Mouse (Mus musculus) CH12.LX (cell line): ENCODE data around the gene Zfp867. TPM values are rescaled to one million over a fixed set of nuclear protein-coding genes. Genes with fewer than 3 reads are reported as not detected.

ENCODE experiments used
- DNase-seq: peaks from one replicate; pipeline ENCODE4 v3.0.0-alpha.2; 2013; ENCODE audit errors: extremely low read depth
- H3K27ac ChIP-seq: 2 replicates; pipeline ENCODE4 v1.5.1; 2012; ENCODE audit warnings: low read depth, mild to moderate bottlenecking, control low read depth, moderate library complexity; ENCODE audit not compliant: insufficient read depth
- H3K27me3 ChIP-seq: replicated peaks from 2 replicates; pipeline ENCODE3; 2012; ENCODE audit warnings: inconsistent platforms
- H3K36me3 ChIP-seq, 2 experiments: replicated peaks in 1 of 2; 2 replicates each; pipeline versions ENCODE3 to v1.6.1; 2012; ENCODE audit warnings: inconsistent platforms in 1 of 2, low read length in 1 of 2, mild to moderate bottlenecking in 1 of 2, mixed read lengths in 1 of 2, moderate library complexity in 1 of 2; ENCODE audit not compliant: control insufficient read depth in 1 of 2, insufficient read depth in 1 of 2
- H3K4me1 ChIP-seq, 2 experiments: 2 replicates each; pipeline ENCODE4 v1.6.1; 2012; ENCODE audit warnings: inconsistent platforms in 1 of 2, moderate library complexity in 1 of 2; ENCODE audit not compliant: insufficient read depth in 2 of 2, control insufficient read depth in 1 of 2
- H3K4me2 ChIP-seq: 2 replicates; pipeline ENCODE4 v1.6.1; 2012; ENCODE audit warnings: low read depth, mild to moderate bottlenecking, control low read depth; ENCODE audit not compliant: poor library complexity, insufficient read depth, severe bottlenecking
- H3K4me3 ChIP-seq, 3 experiments: fragments of 150-350 bp in 1 of 3; sonication (generic) in 1 of 3; replicated peaks in 1 of 3; 2 replicates each; pipeline versions ENCODE3 to v1.5.1; 2011 to 2012; ENCODE audit warnings: low read depth in 2 of 3, low read length in 2 of 3, mild to moderate bottlenecking in 2 of 3, moderate library complexity in 2 of 3, control low read depth in 1 of 3, improper control_type of control experiment in 1 of 3, inconsistent platforms in 1 of 3, mixed read lengths in 1 of 3; ENCODE audit not compliant: poor library complexity in 1 of 3
- H3K79me2 ChIP-seq: replicated peaks from 2 replicates; pipeline ENCODE4 v1.6.1; 2012; ENCODE audit warnings: mild to moderate bottlenecking, moderate library complexity; ENCODE audit not compliant: control insufficient read depth, poor library complexity, insufficient read depth, severe bottlenecking; ENCODE audit errors: extremely low read depth
- H3K9ac ChIP-seq: 2 replicates; pipeline ENCODE4 v1.6.1; 2012; ENCODE audit warnings: low read depth, mild to moderate bottlenecking, control low read depth, moderate library complexity; ENCODE audit not compliant: insufficient read depth
- H3K9me3 ChIP-seq: replicated peaks from 2 replicates; pipeline ENCODE3; 2012; ENCODE audit warnings: low read length, inconsistent platforms, mixed read lengths
- ETS1 ChIP-seq: conservative IDR thresholded peaks from 2 replicates; pipeline ENCODE4 v1.6.1; 2012; ENCODE audit warnings: low read depth, mild to moderate bottlenecking, inconsistent platforms, low read length, improper control_type of control experiment, moderate library complexity
- GABPA ChIP-seq: IDR thresholded peaks from 2 replicates; pipeline ENCODE4 v1.6.1; 2012; ENCODE audit warnings: low read depth, low read length, improper control_type of control experiment, inconsistent platforms; ENCODE audit not compliant: insufficient replicate concordance
- KAT2A ChIP-seq: IDR thresholded peaks from 2 replicates; pipeline ENCODE4 v1.6.1; 2012; ENCODE audit warnings: low read length, improper control_type of control experiment, inconsistent platforms; ENCODE audit not compliant: insufficient replicate concordance
- NRF1 ChIP-seq: IDR thresholded peaks from 2 replicates; pipeline ENCODE4 v1.6.1; 2014; ENCODE audit warnings: low read depth, mild to moderate bottlenecking, inconsistent platforms, low read length, improper control_type of control experiment, moderate library complexity
- POLR2AphosphoS2 ChIP-seq: IDR thresholded peaks from 2 replicates; pipeline ENCODE4 v1.6.1; 2011; ENCODE audit warnings: low read depth, low read length, improper control_type of control experiment
- SIN3A ChIP-seq: IDR thresholded peaks from 2 replicates; pipeline ENCODE4 v1.6.1; 2012; ENCODE audit warnings: low read length, improper control_type of control experiment, inconsistent platforms
- UBTF ChIP-seq: IDR thresholded peaks from 2 replicates; pipeline ENCODE4 v1.6.1; 2012; ENCODE audit warnings: low read depth, mild to moderate bottlenecking, inconsistent platforms, low read length, improper control_type of control experiment, moderate library complexity
- dilution Hi-C: fragments of 300-500 bp; cut with MboI; formaldehyde crosslinking; loops from 2 replicates; pipeline ENCODE4 v1.14.3; 2020; ENCODE audit warnings: low sequenced_read_pairs; ENCODE audit not compliant: extremely low pct_unique_long_range_greater_than_20kb, extremely low pct_ligation_motif_present
- in situ Hi-C: fragments of 300-500 bp; cut with MboI; formaldehyde crosslinking; loops from 3 replicates; pipeline ENCODE4 v1.14.3; 2019; ENCODE audit warnings: low sequenced_read_pairs, low pct_ligation_motif_present, low pct_unique_long_range_greater_than_20kb, mixed read lengths
- polyA plus RNA-seq: library from polyadenylated mRNA; unstranded; fragments of >175 nt; gene quantifications from 2 replicates; pipeline ENCODE4 v1.2.1, GENCODE M21; 2012; ENCODE audit warnings: low read depth; ENCODE audit not compliant: insufficient read length
- total RNA-seq, 2 experiments: library from RNA; depleted of rRNA; stranded (reverse); fragments of 300-350 nt in 1 of 2; fragments of >200 nt in 1 of 2; gene quantifications; 2 replicates each; pipeline ENCODE4 v1.2.3; 2012 to 2014

The Zfp867 gene
- total and polyA plus RNA-seq, 3 experiments = 4.6 to 7.1 (median 4.9) TPM

DNA sequence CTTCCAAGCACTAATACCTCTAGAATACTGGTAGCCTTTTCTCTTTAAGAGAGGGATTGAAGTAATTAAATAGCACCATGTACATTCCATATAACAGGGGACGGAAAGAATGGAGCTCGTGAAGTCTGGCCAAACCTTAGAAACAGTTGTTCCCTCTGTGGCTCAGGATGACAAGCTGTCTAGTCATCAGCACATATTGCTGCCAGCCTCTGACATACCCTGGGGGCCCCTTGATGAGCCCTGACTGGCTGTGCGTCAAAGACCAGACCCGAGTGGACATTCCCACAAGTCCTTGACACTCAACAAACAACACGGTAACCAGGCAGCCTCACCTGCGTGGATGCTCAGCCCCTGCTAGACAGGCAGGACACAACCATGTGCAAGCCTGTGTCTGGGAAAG lies 60.2 kb downstream of the Zfp867 start:
- H3K27me3 ChIP-seq = no peaks in the 10 kb centered on the region
- no peak overlapping the region for H3K4me3 ChIP-seq
- peaks cover 0 to 6% of the 10 kb centered on the region in 2 experiments; a peak in 2 of 4 replicates for H3K4me1 ChIP-seq
- DNase-seq = no peak
- H3K9ac ChIP-seq = no peak overlapping the region
- no peak overlapping the region for H3K27ac ChIP-seq
- peaks cover 58 to 94% of the 10 kb centered on the region in 2 experiments for H3K36me3 ChIP-seq
- in situ Hi-C loops = no loop called here
- TF ChIP-seq NRF1 = no peak
- TF ChIP-seq POLR2AphosphoS2 = no peak
- no peak for TF ChIP-seq UBTF
- TF ChIP-seq SIN3A = no peak
- TF ChIP-seq GABPA = no peak
- no peak for TF ChIP-seq KAT2A
- no peak for TF ChIP-seq ETS1
- TF ChIP-seq, all 38 proteins: peak for 0
- Histone ChIP-seq H3K9me3 (no peaks in the 10 kb centered on the region), H3K4me2 (no peak overlapping the region), H3K79me2 (no peaks in the 10 kb centered on the region)
- dilution Hi-C loops = no loop called here

Other genes starting within 250 kb of the Zfp867 start
- gene Arf1, start 244.2 kb downstream of the Zfp867 start, total RNA-seq (2012; rRNA removed) = 509 and 590 TPM in 2 replicates
- gene Arf1, start 244.2 kb downstream of the Zfp867 start, total RNA-seq (2014; rRNA removed) = 475 and 498 TPM in 2 replicates
- gene Arf1, start 244.2 kb downstream of the Zfp867 start, polyA plus RNA-seq = 680 and 733 TPM in 2 replicates
- gene Wnt3a, start 181.7 kb downstream of the Zfp867 start, total RNA-seq (2012; rRNA removed) = not detected in 2 replicates
- not detected in 2 replicates for gene Wnt3a, start 181.7 kb downstream of the Zfp867 start, total RNA-seq (2014; rRNA removed)
- not detected in 2 replicates for gene Wnt3a, start 181.7 kb downstream of the Zfp867 start, polyA plus RNA-seq
- not detected in 2 replicates for gene Wnt9a, start 165.5 kb downstream of the Zfp867 start, total RNA-seq (2012; rRNA removed)
- not detected in 2 replicates for gene Wnt9a, start 165.5 kb downstream of the Zfp867 start, total RNA-seq (2014; rRNA removed)
- gene Wnt9a, start 165.5 kb downstream of the Zfp867 start, polyA plus RNA-seq = not detected in 2 replicates
- gene Prss38, start 96.8 kb downstream of the Zfp867 start, total RNA-seq (2012; rRNA removed) = not detected in 2 replicates
- not detected in 2 replicates for gene Prss38, start 96.8 kb downstream of the Zfp867 start, total RNA-seq (2014; rRNA removed)
- not detected in 2 replicates for gene Prss38, start 96.8 kb downstream of the Zfp867 start, polyA plus RNA-seq
- 10.2 and 14.0 TPM in 2 replicates for gene Jmjd4, start 22.4 kb downstream of the Zfp867 start, total RNA-seq (2012; rRNA removed)
- gene Jmjd4, start 22.4 kb downstream of the Zfp867 start, total RNA-seq (2014; rRNA removed) = 9.5 and 9.6 TPM in 2 replicates
- 14.3 and 15.7 TPM in 2 replicates for gene Jmjd4, start 22.4 kb downstream of the Zfp867 start, polyA plus RNA-seq
- gene Snap47, start 21.3 kb downstream of the Zfp867 start, total RNA-seq (2012; rRNA removed) = 81.8 and 101 TPM in 2 replicates
- gene Snap47, start 21.3 kb downstream of the Zfp867 start, total RNA-seq (2014; rRNA removed) = 101 and 102 TPM in 2 replicates
- gene Snap47, start 21.3 kb downstream of the Zfp867 start, polyA plus RNA-seq = 93.9 and 95.9 TPM in 2 replicates
- 30.6 and 49.9 TPM in 2 replicates for gene Zkscan17, start 54.3 kb upstream of the Zfp867 start, total RNA-seq (2012; rRNA removed)
- 8.9 and 9.8 TPM in 2 replicates for gene Zkscan17, start 54.3 kb upstream of the Zfp867 start, total RNA-seq (2014; rRNA removed)
- 31.5 and 36.8 TPM in 2 replicates for gene Zkscan17, start 54.3 kb upstream of the Zfp867 start, polyA plus RNA-seq
- 0.04 TPM in 1 of 2 replicates, not detected in the other for gene Nlrp3, start 69.1 kb upstream of the Zfp867 start, total RNA-seq (2012; rRNA removed)
- gene Nlrp3, start 69.1 kb upstream of the Zfp867 start, total RNA-seq (2014; rRNA removed) = not detected in 2 replicates
- not detected in 2 replicates for gene Nlrp3, start 69.1 kb upstream of the Zfp867 start, polyA plus RNA-seq
- not detected in 2 replicates for gene Olfr222, start 103.8 kb upstream of the Zfp867 start, total RNA-seq (2012; rRNA removed)
- not detected in 2 replicates for gene Olfr222, start 103.8 kb upstream of the Zfp867 start, total RNA-seq (2014; rRNA removed)
- not detected in 2 replicates for gene Olfr222, start 103.8 kb upstream of the Zfp867 start, polyA plus RNA-seq
- not detected in 2 replicates for gene Olfr223, start 120.8 kb upstream of the Zfp867 start, total RNA-seq (2012; rRNA removed)
- gene Olfr223, start 120.8 kb upstream of the Zfp867 start, total RNA-seq (2014; rRNA removed) = not detected in 2 replicates
- not detected in 2 replicates for gene Olfr223, start 120.8 kb upstream of the Zfp867 start, polyA plus RNA-seq
- gene Mprip, start 188.8 kb upstream of the Zfp867 start, total RNA-seq (2012; rRNA removed) = 59.5 and 71.6 TPM in 2 replicates
- gene Mprip, start 188.8 kb upstream of the Zfp867 start, total RNA-seq (2014; rRNA removed) = 45.6 and 50.6 TPM in 2 replicates
- gene Mprip, start 188.8 kb upstream of the Zfp867 start, polyA plus RNA-seq = 52.8 and 56.4 TPM in 2 replicates